Mouse (Mus musculus) activated CD4-positive, CD25-positive, alpha-beta regulatory T cell, adult 4 months (primary cell): ENCODE results near the gene Nup210l. TPM values are rescaled to one million over a fixed set of nuclear protein-coding genes. Genes with fewer than 3 reads are reported as not detected.
"Not testable (repeated sequence)": the region's sequence is repeated elsewhere in the genome, so short reads cannot be mapped to it uniquely, and the experiment has no call there.

Experiments
- ATAC-seq: one replicate; pipeline ENCODE4 v1.8.0; 2017
- polyA plus RNA-seq, 2 experiments: library from polyadenylated mRNA; unstranded; fragments of 100-300 nt; shearing (Covaris generic); gene quantifications; one replicate each; pipeline ENCODE4 v1.2.1; 2017

Nup210l gene
- polyA plus RNA-seq, 2 experiments from 2014 or later = 0.15 to 0.37 TPM

DNA sequence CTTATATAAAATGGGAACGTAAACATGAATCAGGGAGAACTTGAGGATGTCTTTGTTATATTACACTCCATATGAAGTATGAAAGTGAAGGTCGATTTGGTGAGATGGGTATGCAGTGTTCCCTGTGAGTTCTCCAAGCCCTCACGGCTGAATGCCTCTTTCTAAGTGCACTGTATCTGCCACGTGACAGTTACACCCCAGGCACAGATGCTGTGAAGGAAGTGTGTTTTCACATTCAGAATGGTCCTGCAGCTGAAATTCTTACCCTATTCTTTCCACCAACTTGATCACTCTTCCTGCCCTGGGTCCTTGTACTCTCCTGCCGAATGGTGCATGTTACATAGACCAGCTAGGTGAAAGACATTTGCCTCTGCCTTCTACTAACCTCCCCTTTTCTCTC, 6.0 kb upstream of the Nup210l start:
- no peak for ATAC-seq

GRCm38 (mm10) chr3:90101010-90101409, 2.9 kb upstream of the Nup210l start:
- ATAC-seq = no peak

GRCm38 (mm10) chr3:90101673-90102072, 2.3 kb upstream of the Nup210l start:
- peak; percentile 74 for ATAC-seq

DNA sequence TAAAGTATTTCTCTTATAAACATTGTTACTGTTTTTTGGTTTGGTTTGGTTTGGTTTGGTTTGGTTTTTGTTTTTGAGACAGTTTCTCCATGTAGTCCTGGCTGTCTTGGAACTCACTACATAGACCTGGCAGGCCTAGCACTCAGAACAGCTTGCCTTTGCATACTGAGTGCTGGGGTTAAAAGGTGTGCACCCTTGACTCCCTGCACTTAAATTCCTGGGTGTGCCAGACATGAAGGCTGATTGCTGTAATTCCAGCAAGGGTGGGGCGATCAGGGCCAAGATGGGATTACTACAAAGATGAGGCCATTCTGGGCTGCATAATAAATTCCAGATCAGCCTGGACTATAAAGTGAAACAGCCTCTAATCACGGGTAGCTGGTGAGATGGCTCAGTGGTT, 1.7 kb upstream of the Nup210l start:
- no peak for ATAC-seq

DNA sequence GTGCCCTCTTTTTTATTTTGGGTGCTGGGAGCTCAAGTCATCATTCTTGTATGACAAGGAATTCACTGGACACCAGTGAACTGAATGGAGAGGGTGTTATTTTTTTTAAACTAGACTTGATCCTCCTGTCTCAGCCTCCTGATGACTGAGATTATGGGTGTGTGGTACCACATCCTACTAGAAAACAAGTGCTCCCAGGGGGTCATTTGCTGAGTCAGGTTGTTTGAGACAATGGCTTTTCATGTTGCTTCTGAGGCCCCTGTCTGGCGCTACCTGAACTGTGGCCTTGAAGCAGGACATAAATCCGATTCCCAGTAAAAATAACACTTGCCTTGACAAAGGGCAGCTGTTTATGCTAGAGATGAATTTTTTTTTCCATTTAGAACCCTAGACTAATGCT, 756 bp upstream of the Nup210l start:
- no peak for ATAC-seq

DNA sequence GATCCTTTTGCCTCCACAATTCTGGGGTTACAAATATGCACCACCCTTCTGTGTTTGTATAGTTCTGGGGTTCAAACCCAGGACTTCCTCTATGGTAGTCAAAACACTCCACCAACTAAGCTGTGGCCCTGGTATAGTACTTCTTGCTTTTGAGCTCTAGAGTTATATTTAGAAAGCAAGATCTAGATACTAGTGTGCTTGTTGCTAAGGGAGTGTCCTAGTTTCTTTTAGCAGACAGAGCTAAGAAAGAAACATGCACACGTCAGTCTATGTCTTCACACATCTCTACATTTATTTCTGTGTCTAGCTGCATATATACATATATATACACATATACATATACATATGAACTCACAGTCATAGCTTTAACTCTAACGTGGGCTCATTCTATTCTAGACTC, 7.8 kb downstream of the Nup210l start:
- peak; percentile 36 for ATAC-seq

- ATAC-seq = no peak
Observed at GRCm38 (mm10) chr3:90114342-90114741, 10.4 kb downstream of the Nup210l start.

DNA sequence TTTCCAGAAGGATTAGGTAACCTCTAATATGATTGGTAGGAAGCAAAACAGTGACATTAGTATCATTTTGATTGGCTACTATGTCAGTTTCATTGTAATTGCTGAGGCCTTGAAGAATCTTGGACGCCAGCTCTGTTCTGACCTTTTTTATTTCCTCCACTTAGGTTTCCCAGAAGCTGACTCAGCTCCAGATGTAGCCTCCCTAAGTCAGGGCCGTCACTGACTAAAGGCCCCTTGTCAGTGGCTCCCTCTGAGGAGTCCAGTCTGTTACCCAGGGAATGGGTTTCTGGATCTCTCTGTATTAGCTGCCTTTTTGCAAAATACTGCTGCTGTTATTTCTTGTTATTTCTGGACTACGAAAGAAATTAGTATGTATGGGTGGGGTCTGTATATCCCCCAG, 11.6 kb downstream of the Nup210l start:
- no peak for ATAC-seq

DNA sequence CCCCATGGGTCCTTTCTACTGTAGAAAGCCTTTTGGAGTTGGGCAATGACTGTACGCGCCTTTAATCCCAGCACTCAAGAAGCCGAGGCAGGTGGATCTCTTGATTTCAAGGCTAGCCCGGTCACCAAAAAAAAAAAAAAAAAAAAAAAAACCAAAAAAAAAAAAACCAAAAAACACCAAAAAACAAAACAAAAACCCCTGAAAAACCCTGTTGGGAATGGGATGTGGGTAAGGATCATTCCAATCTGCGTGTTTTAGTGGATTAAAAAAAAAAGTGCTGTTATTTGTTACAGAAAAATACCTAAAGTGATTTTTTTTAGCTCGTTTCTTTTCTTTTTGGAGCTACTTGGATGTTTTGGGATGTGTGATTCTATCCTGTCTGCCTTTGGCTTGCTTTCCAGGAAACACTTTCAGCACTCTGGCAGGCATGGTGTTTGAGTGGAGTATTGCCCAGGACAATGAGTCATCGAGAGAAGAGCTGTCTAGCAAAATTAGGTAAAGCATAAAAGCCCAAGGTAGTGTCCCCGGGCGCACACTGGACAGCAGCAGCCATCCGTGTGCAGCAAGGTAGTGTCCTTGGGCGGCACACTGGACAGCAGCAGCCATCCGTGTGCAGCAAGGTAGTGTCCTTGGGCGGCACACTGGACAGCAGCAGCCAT, 14.3 kb downstream of the Nup210l start:
- ATAC-seq = no peak

GRCm38 (mm10) chr3:90122036-90122435, 18.1 kb downstream of the Nup210l start:
- not testable (repeated sequence) for ATAC-seq

DNA sequence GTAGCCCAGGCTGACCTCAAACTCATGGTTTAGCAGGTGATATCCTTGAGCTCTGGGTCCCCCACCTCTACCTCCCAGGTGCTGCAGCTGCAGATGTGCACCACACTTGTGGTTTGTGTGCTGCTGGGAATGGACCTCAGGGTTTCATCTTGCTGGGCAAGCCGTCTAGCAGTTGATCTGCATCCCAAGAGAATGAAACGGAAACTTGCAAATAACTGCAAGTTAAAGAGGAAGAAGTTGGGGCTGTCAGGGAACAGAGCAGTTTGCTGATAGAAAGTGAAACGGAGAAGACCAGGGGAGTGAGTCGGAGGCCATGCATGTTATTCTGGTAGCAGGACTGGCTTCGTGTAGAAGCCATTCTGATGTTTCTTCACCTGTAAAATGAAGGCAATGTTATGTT, 21.8 kb downstream of the Nup210l start:
- ATAC-seq = no peak

DNA sequence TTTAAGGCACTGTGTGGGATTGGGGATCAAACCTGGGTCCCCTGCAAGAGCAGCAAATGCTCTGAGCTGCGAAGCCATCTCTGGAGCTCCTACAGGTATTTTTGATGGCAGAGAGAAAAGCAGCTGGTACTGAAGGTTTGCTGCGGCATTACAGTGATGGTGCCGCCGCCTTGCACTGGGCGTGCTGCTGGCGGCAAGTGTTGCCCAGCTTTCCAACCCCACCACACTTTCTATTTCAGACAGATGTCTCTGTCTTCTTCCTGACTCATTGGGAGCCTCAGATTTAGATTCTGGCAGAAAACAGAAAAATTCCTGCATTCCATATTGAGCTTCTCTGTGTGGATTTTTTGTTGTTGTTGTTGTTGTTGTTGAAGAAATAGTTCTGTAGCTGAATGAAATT, 23.9 kb downstream of the Nup210l start:
- ATAC-seq = no peak

- no peak for ATAC-seq
Observed at GRCm38 (mm10) chr3:90132745-90133144, 28.8 kb downstream of the Nup210l start.

DNA sequence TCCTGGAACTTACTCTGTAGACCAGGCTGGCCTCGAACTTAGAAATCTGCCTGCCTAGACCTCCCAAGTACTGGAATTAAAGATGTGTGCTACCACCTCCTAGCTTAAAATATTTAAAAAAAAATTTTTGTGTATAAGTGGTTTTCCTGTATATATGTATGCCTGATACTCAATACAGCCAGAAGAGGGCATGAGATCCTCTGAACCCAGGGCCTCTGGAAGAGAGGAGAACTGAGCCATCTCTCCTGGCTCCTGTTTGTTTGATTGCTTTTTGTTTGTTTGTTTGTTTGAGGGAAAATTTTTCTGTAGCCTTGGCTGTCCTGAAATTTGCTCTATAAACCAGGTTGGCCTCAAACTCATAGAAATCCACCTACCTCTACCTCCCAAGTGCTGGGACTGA, 29.4 kb downstream of the Nup210l start:
- ATAC-seq = no peak

- no peak for ATAC-seq
Observed at GRCm38 (mm10) chr3:90134483-90134882, 30.6 kb downstream of the Nup210l start.

DNA sequence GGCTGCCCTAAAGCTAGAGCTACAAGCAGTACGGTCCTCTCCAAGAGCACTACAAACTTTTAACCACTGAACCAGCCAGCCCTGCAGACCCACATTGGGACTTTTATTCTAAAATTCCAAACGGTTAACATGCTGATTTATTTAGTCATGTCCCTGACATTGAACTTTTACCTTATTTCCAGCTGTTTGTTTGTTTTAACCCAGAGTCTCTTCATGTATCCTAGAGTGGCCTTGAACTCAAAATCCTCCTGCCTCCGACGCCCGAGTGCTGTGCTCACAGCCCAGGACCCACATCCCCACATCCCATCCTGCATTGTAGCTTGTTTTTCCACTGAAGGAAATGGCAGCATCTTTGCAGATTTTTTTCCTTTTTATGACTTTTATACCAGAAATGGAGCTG, 31.1 kb downstream of the Nup210l start:
- ATAC-seq = no peak

DNA sequence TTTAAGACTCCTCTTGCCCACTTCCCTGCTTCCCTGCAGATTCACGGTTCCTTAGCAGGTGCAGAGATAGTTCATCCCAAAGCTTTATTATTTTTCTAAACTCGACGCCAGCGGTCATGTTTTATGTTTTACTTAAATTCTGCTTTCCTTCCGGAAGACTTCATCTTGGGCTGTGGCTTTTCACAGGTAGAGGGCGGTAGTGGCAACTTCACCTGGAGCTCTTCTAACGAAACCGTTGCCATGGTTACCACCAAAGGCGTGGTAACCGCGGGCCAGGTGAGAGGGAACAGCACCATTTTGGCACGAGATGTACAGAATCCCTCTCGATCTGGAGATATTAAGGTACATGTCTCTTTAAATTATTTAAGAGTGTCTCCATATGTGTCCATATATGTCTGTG, 32.7 kb downstream of the Nup210l start:
- no peak for ATAC-seq

DNA sequence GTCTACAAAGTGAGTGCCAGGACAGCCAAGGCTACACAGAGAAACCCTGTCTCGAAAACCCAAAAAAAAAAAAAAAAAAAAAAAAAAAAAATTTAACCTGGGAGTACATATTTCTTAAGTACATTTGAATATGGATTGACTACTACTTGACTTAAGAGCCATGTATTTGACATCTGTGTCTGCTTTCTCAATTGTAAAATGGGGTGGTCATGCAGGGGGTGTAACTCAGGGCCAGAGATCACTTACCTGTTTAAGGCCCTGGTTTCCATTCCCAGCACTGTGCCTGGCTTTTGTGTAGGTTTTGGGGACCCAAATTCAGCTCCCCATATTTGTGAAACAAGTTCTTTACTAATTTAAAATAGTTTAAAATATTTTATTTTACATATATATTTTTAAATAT, 33.7 kb downstream of the Nup210l start:
- ATAC-seq = no peak

DNA sequence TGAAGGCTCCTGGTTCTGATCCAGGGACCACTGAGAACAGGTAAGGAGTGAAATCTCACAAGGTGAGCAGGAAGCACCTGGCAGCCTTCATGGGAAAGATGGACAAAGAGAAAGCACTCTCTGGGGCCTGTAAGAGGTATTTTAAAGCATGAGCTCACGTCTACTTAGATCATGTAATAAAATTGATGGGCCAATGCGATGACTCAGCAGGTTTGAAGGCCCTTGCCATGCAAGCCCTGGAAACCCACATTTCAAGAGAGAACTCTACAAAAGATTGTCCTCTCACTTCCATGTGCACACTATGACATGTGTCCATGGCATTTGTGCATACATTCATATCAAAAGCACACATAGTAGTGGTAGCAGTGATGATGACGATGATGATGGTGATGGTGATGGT, 36.0 kb downstream of the Nup210l start:
- no peak for ATAC-seq

- ATAC-seq = no peak
Observed at GRCm38 (mm10) chr3:90145461-90145860, 41.5 kb downstream of the Nup210l start.

DNA sequence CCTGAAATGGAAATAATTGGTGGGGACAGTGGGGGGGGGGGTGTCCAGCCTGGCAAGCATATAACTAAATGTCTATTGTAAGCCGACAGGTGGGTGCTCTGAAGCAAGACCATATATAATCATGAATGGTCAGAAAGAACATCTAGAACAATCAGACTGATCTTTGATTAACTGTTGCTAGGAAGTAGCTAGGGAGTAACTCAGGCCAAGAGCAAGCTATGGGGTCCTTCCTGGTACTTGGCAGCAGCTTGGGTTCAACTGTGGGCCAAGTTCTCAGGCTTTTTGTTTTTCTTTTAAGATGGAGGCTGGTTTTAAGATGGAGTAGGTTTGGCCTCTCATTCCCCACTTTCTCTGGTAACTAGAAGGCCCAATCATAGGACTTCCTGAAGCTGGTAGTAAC, 42.7 kb downstream of the Nup210l start:
- no peak for ATAC-seq

- ATAC-seq = no peak
Observed at GRCm38 (mm10) chr3:90151086-90151740, 47.3 kb downstream of the Nup210l start.

DNA sequence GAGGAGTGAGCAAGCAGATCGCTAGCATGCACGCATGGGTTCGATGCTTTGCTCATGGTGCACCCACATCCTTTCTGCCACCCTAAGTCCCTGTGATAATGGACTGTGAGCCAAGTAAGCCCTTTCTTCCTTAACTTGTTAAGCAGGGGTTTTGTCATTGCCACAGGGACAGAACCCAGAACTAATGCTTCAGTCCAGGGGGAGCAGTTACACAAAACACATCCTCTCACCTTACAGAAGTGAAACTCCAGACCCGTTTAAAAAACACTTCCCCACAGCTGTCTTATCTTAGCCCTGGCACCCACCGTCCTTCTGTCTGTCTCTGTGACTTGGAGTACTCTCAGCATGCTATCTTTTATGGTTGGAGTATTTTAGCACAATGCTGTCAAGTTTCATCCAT, 52.1 kb downstream of the Nup210l start:
- ATAC-seq = no peak

DNA sequence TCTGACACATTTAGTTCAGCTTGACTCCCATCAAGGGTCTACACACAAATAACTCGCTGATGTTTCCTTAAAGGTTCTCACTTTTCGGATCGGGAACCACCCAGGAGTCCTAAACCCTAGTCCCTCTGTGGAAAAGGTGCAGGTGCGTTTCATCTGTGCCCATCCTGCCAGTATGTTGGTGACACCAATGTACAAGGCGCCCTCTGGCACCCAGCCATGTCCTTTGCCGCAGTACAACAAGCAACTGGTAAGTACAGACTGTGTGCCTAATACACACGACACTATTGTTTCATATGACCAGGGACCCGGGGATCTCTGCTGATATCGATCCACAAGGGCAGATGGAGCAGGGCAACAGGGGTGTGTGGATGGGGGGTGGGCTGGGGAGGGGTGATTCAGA, 55.8 kb downstream of the Nup210l start:
- no peak for ATAC-seq

GRCm38 (mm10) chr3:90161541-90161940, 57.6 kb downstream of the Nup210l start:
- no peak for ATAC-seq
